Mouse (Mus musculus) stomach, embryonic 16.5 days (tissue): ENCODE data around the gene Scyl1. TPM values are rescaled to one million over a fixed set of nuclear protein-coding genes. Genes with fewer than 3 reads are reported as not detected.
A peak's percentile ranks its signal among the peaks of the same experiment; 100 is the strongest.

Experiments used
- ATAC-seq: fragments of 200-750 bp; cut with Nextera tagmentation; 2 replicates; pipeline ENCODE4 v1.8.0; 2017; ENCODE audit warnings: moderate number of reproducible peaks, moderate TSS enrichment; ENCODE audit not compliant: insufficient read depth, low FRiP score
- H3K27ac ChIP-seq: fragments of 300-500 bp; sonication (generic); 2 replicates; pipeline ENCODE4 v1.5.1; 2014; ENCODE audit warnings: low read length
- H3K27me3 ChIP-seq: fragments of 300-500 bp; sonication (generic); 2 replicates; pipeline ENCODE4 v1.6.1; 2014; ENCODE audit warnings: low read length, control low read depth, mixed read lengths; ENCODE audit not compliant: control insufficient read depth, insufficient read depth
- H3K36me3 ChIP-seq: fragments of 300-500 bp; sonication (generic); 2 replicates; pipeline ENCODE4 v1.6.1; 2014; ENCODE audit warnings: low read length; ENCODE audit not compliant: control insufficient read depth, insufficient read depth
- H3K4me1 ChIP-seq: fragments of 300-500 bp; sonication (generic); 2 replicates; pipeline ENCODE4 v1.6.1; 2014; ENCODE audit warnings: low read length, control low read depth, mixed read lengths; ENCODE audit not compliant: control insufficient read depth, insufficient read depth
- H3K4me2 ChIP-seq: fragments of 300-500 bp; sonication (generic); 2 replicates; pipeline ENCODE4 v1.6.1; 2014; ENCODE audit warnings: low read depth, low read length, mixed read lengths
- H3K4me3 ChIP-seq: fragments of 300-500 bp; sonication (generic); replicated peaks from 2 replicates; pipeline ENCODE4 v1.5.1; 2014; ENCODE audit warnings: mild to moderate bottlenecking, low read length
- H3K9ac ChIP-seq: fragments of 300-500 bp; sonication (generic); 2 replicates; pipeline ENCODE4 v1.6.1; 2014; ENCODE audit warnings: low read length
- H3K9me3 ChIP-seq: fragments of 300-500 bp; sonication (generic); replicated peaks from 2 replicates; pipeline ENCODE4 v1.6.1; 2016; ENCODE audit warnings: low read length, control low read depth; ENCODE audit not compliant: control insufficient read depth
- WGBS: fragments of 180-500 bp; shearing (Covaris S2); extraction: QIAGEN DNeasy Blood & Tissue Kit; methylation state at CpG from one replicate; pipeline ENCODE4 v1.1.7; 2014; 5-methylcytosine and 5-hydroxymethylcytosine counted together
- polyA plus RNA-seq: library from polyadenylated mRNA; unstranded; fragments of >200 nt; fragmentation: Nextera tagmentation; extraction: Ambion mirVana; gene quantifications from 2 replicates; pipeline ENCODE4 v1.2.1, GENCODE M21; 2015

The Scyl1 gene
- polyA plus RNA-seq, 1 experiment from 2014 or later, result 66.3 TPM

- H3K9me3 ChIP-seq, result no peaks in the 10 kb centered on the region
- WGBS, result 85% methylated on average over 7 of the region's 7 CpGs
- peaks cover 17% of the 10 kb centered on the region for H3K36me3 ChIP-seq
- no peak for ATAC-seq
- no peaks in the 10 kb centered on the region for H3K27me3 ChIP-seq
- H3K4me2 ChIP-seq, result no peak overlapping the region
- H3K27ac ChIP-seq, result no peak overlapping the region
- no peak overlapping the region for H3K4me3 ChIP-seq
- no peak overlapping the region for H3K9ac ChIP-seq
- H3K4me1 ChIP-seq, result peaks cover 41% of the 10 kb centered on the region
These were observed 48.3 kb downstream of the Scyl1 start for GRCm38 (mm10) chr19:5722848-5723425.

DNA sequence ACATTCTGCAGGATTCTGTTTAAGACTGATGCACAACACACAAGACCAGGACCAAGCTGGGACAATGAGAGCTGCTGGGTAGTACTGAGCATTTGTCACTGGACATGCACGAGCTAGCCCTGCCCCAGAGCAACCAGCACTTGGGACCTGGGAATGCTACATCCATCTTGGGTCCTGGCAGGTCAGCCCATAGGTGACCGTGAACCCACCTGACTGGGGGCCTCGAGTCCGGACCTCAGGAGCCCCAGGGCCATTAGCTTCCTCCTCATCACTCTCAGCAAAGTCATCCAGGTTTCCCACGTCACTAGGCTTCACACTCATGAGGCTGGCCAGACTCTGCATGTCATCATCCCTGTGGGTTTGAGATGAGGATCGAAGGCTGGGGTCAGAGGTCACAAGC is 50.0 kb downstream of the Scyl1 start:
- Histone ChIP-seq H3K4me3 (no peak overlapping the region), H3K4me1 (peaks cover 27% of the 10 kb centered on the region), H3K9ac (no peak overlapping the region), H3K27ac (no peak overlapping the region), H3K36me3 (peaks cover 17% of the 10 kb centered on the region), H3K4me2 (no peak overlapping the region), H3K9me3 (no peaks in the 10 kb centered on the region), H3K27me3 (no peaks in the 10 kb centered on the region)
- 85% methylated on average over 6 of the region's 6 CpGs for WGBS
- ATAC-seq, result no peak

DNA sequence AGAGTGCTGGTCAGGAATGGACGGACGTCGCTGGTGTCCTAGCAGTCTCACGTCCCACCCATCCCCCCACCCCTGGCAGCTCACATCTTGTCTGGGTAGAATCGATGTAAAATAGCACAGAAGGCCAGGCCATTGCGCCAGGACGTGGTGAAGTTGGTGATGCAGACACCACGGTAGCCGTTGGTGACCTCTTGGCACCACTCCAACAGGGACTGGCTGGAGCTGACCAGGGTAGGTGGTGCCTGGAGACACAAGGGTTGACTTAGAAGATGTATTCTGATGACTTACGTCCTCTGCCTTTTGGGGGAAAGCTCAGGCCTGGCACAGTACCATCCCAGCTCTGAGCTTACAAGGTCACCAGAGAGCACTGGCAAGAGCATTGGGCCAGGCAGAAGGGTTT is 54.3 kb downstream of the Scyl1 start:
- Histone ChIP-seq H3K4me1 (peaks cover 23% of the 10 kb centered on the region), H3K9me3 (no peaks in the 10 kb centered on the region), H3K27ac (no peak overlapping the region), H3K4me2 (no peak overlapping the region), H3K9ac (no peak overlapping the region), H3K4me3 (no peak overlapping the region), H3K27me3 (no peaks in the 10 kb centered on the region), H3K36me3 (peaks cover 17% of the 10 kb centered on the region)
- 49% methylated on average over 10 of the region's 10 CpGs for WGBS
- no peak for ATAC-seq

- 35% methylated on average over 43 of the region's 43 CpGs for WGBS
- H3K4me3 ChIP-seq, result no peak overlapping the region
- H3K27ac ChIP-seq, result no peak overlapping the region
These were observed 55.2 kb downstream of the Scyl1 start for GRCm38 (mm10) chr19:5715793-5716688.

DNA sequence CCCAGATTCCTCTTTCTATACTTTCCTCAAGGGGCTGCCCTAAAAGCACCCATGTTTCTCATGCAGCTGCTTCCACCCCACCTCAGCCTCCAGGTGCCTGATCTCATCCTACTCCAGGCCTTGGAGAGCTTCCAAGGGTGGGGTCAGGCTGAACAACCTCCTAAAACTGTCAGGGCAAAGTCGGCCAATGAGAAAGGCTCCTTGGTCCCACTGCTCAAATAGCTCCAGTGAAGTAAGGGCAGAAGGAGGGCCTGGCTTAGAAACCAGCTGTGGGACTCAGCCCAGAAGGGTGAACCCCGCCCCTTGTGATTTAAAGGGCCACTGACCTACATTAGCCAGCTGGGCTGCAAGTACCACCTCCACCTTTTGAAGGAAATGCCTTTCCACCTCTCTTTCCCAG is 57.5 kb downstream of the Scyl1 start:
- no peak overlapping the region for H3K4me3 ChIP-seq
- no peaks in the 10 kb centered on the region for H3K9me3 ChIP-seq
- H3K9ac ChIP-seq, result peak overlapping the region; percentile 54; the same call in 1 of the 2 replicates
- no peaks in the 10 kb centered on the region for H3K27me3 ChIP-seq
- H3K4me1 ChIP-seq, result peaks cover 23% of the 10 kb centered on the region
- 2% methylated on average over 2 of the region's 2 CpGs for WGBS
- peak overlapping the region; percentile 14 for H3K4me2 ChIP-seq
- H3K27ac ChIP-seq, result peak overlapping the region; percentile 47
- H3K36me3 ChIP-seq, result peaks cover 6% of the 10 kb centered on the region; the same call in 1 of the 2 replicates
- ATAC-seq, result peak; percentile 89

More at GRCm38 (mm10) chr19:5715793-5716688, 55.2 kb downstream of the Scyl1 start:
- Histone ChIP-seq H3K4me2 (peak overlapping the region; percentile 23; the same call in 1 of the 2 replicates), H3K4me1 (peaks cover 23% of the 10 kb centered on the region), H3K9me3 (no peaks in the 10 kb centered on the region), H3K27me3 (no peaks in the 10 kb centered on the region), H3K9ac (no peak overlapping the region), H3K36me3 (peaks cover 17% of the 10 kb centered on the region)
- peak; percentile 24; the same call in 1 of the 2 replicates for ATAC-seq

GRCm38 (mm10) chr19:5713255-5713654 is 58.0 kb downstream of the Scyl1 start:
- Histone ChIP-seq H3K4me1 (peaks cover 23% of the 10 kb centered on the region), H3K36me3 (peaks cover 6% of the 10 kb centered on the region; the same call in 1 of the 2 replicates), H3K27ac (peak overlapping the region; percentile 47), H3K27me3 (no peaks in the 10 kb centered on the region), H3K9ac (peak overlapping the region; percentile 54; the same call in 1 of the 2 replicates), H3K9me3 (no peaks in the 10 kb centered on the region), H3K4me3 (no peak overlapping the region), H3K4me2 (peak overlapping the region; percentile 14)
- WGBS, result 69% methylated on average over 5 of the region's 5 CpGs
- peak; percentile 23; the same call in 1 of the 2 replicates for ATAC-seq

DNA sequence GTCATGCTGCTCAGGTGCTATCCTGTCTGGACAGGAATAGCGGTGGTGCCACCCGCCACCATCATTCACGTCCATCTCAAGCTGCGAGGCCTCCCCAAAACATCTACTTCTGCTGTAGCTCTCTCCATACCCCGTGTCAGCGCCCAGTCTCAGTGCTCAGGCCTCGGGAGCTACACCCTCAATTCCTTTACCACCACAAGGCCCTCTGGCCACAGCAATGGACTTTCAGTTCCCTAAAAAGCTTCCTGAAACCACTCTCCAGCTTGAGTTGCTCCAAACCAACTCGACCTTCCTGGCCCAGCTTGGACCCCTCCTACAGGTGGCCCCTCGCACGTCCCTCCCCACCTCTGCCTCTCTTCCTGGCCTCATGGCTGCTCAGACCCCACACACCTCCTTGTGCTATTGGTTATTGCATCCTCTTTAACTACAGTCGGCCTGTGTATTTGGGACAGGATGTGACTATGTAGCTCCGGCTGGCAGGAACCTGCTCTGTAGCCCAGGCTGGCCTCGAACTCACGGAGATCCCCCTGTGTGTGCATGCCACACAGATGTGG is 59.2 kb downstream of the Scyl1 start:
- H3K9me3 ChIP-seq, result no peaks in the 10 kb centered on the region
- H3K4me2 ChIP-seq, result no peak overlapping the region
- H3K36me3 ChIP-seq, result peaks cover 6% of the 10 kb centered on the region; the same call in 1 of the 2 replicates
- H3K4me1 ChIP-seq, result peaks cover 23% of the 10 kb centered on the region
- no peak overlapping the region for H3K9ac ChIP-seq
- 90% methylated on average over 14 of the region's 14 CpGs for WGBS
- H3K27me3 ChIP-seq, result no peaks in the 10 kb centered on the region
- no peak overlapping the region for H3K27ac ChIP-seq
- no peak overlapping the region for H3K4me3 ChIP-seq
- ATAC-seq, result no peak

- no peak overlapping the region for H3K27ac ChIP-seq
- no peak overlapping the region for H3K4me3 ChIP-seq
- no peaks in the 10 kb centered on the region for H3K27me3 ChIP-seq
- H3K9me3 ChIP-seq, result no peaks in the 10 kb centered on the region
- H3K4me1 ChIP-seq, result peaks cover 22% of the 10 kb centered on the region
- no peak overlapping the region for H3K4me2 ChIP-seq
- ATAC-seq, result no peak
- H3K9ac ChIP-seq, result no peak overlapping the region
- peaks cover 6% of the 10 kb centered on the region; the same call in 1 of the 2 replicates for H3K36me3 ChIP-seq
- 23% methylated on average over 3 of the region's 3 CpGs for WGBS
These were observed 60.0 kb downstream of the Scyl1 start for GRCm38 (mm10) chr19:5711218-5711617.

GRCm38 (mm10) chr19:5710581-5710980 is 60.6 kb downstream of the Scyl1 start:
- ATAC-seq, result no peak
- WGBS, result 79% methylated on average over 8 of the region's 8 CpGs
- H3K9ac ChIP-seq, result no peak overlapping the region
- peaks cover 21% of the 10 kb centered on the region for H3K4me1 ChIP-seq
- H3K4me3 ChIP-seq, result no peak overlapping the region
- no peak overlapping the region for H3K27ac ChIP-seq
- no peaks in the 10 kb centered on the region for H3K9me3 ChIP-seq
- peaks cover 6% of the 10 kb centered on the region; the same call in 1 of the 2 replicates for H3K36me3 ChIP-seq
- no peaks in the 10 kb centered on the region for H3K27me3 ChIP-seq
- no peak overlapping the region for H3K4me2 ChIP-seq
